Mouse (Mus musculus) kidney, adult 11 months (tissue): ENCODE data around the gene Pde4d.

Experiments
- DNase-seq: peaks from one replicate; pipeline ENCODE4 v3.0.0; 2022

Pde4d gene

DNA sequence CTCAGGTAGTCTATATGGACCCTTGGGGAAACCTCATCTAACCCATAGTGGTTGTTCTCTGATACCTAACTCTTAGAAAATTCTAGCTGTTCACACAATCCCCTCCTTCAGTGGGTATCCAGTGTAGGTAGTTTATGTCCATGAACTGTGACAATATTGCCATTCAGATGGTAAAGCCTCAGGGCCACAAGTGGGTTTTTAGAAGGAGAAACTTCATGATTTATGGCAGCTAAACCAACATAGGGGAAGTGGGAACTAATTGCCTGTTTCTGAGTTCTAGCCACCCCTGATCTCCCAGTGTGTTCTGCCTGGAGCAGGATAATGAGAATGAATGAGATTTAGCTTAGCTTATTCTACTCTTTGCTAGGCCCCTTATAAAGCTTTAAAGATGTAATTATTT, 43.1 kb downstream of the Pde4d start:
- no peak for DNase-seq

DNA sequence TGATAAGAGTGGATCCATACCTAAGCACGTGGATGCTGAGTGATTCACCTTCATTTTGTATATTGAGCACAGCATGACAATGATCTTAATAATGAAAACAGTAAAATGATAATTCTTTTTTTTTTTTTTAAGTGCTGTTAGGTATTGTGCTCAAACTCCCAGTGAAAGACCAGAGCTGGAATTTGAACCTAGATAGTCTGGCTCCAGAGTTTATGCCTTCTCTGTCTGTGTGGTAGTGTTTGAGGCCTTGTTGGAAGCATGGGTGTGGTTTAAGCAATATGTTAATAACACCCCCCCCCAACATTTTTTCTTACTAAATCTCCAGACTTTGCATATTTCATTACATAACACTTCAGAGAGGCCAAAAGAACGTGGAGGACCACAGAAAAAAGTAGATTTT, 44.6 kb downstream of the Pde4d start:
- DNase-seq: no peak

DNA sequence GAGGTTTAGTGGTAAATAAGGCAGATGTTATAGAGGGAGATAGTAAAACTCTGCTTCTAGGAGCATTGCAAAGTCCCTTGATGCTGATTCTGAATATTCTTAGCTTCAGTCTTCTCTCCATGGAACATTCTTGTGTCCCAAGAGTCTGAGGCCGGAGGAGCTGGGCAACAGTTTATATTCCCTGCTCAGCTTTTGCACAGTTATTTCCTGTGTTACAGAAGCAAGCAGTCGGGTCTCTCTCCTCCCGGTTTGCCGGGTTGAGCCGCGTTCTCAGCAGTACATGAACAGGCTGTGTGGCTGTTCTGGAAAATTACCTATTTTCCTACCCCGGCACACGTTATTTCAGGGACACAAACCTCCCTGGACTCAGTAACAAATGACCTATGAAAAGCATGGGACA, 48.0 kb downstream of the Pde4d start:
- no peak for DNase-seq

DNA sequence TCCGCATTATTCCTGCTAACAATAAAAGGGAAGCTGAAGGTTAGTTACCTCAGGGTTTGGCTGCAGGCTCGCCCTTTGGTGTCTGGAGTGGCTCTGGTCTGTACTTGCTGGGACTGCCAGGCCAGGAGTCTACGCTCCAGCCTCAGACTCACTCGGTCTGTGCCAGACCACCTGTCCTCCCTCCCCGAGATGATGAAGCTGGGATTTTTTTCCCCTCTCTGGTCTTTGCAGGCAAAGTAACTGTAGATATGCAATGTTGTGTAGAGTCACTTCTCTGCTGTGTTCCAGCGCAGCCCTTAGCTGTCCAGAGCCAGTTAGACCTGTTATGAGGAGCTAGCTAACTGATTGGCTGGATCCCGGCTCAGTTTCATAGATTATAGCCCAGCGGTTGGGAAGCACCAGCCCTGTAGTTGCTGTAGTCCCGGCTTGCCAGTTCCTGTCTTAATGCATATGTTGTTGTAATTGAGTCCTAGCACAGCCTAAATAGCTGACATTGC, 48.5 kb downstream of the Pde4d start:
- DNase-seq: peak; percentile 34

- DNase-seq: no peak
Observed at GRCm38 (mm10) chr13:108498773-108499313, 49.1 kb downstream of the Pde4d start.

DNA sequence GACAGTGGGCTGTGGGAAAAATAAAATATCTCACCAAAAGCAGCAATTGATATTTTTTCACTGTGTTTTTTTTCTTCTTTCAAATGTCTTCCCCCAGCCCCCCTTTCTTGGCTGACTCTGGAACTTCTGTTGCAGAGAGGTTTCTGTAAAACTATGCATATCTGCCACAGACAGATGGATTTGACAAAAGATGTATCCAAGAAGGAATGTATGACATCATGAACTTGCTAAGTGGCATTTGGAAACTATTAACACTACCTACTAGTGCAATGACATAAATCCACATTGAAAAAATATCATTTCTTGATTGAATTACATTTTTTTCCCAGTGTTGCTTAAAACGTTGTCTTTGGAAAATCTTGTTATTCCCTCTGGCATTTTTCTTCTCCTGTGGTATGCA, 51.6 kb downstream of the Pde4d start:
- DNase-seq: no peak

GRCm38 (mm10) chr13:108524548-108524947, 74.8 kb downstream of the Pde4d start:
- DNase-seq: no peak

DNA sequence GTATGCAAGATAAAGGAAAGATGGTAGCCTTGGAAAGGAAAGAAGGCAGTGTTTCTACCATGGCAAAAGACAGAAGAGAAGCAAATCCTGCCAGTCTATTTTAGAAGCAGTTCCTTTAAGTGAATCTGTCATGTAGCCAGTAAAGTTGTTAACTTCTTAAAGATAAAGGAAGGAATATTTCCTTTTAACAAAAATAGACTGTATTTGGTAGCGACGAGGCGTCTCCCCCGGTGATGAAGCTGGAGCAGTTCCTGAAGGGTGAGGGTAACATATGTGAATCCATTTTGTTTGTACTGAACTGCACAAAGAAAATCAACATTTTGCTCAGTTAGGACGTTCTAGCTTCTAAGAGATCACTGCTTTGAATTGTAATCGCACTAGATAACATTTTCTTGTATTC, 75.2 kb downstream of the Pde4d start:
- DNase-seq: no peak

DNA sequence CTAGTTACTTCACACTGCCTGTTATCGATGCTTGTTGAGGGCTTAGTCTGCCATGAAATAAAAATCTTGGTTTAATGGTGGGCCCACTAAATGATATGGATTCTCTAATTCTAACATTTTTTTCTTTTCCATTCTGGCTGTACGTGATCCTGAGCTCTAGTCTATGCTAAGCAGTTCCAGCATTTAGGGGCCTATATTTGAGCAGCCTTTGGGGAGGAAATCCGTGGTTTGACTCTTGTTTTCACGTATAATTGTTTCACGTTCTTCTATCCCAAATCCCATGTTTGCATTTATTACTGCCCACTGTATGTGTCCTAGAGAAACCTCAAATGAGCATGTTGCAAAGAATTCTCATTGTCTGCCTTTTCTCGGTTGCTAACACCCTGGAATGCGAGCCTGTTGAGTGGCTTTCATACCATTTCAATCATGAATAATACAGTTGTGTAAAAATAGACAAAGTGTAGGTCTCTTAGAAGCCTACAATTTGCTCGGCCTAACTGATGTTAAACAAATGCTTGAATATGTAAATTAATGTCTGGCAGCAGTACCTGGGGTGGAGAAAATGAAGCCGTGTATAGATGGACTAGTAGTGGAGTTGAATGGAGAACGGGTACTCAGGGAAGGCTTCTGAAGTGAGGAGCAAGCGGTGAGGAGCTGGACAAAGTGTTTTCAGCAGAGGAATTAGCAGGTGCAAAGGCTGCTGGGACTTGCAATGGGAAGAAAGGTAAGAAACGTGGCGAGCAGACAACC, 76.7 kb downstream of the Pde4d start:
- no peak for DNase-seq

GRCm38 (mm10) chr13:108527090-108527770, 77.5 kb downstream of the Pde4d start:
- DNase-seq: no peak

DNA sequence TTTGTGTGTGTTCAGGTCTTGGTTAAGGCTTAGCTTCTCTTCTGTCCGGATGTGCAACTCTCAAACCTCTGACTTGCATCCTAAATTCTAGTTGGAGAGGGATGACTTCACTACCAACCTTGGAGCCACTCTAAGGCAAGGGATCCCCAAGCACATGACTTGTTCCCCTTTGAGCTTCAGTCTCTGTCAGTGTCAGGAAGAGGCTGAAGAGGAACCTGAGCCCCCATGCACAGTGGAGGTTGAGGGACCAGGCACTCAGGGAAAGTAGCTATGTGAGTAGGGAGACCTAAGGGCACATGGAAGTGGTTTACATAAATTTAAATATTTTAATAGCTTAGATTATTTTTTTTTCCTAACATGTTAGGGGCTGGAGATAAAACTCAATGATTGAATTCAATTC, 78.6 kb downstream of the Pde4d start:
- DNase-seq: no peak

DNA sequence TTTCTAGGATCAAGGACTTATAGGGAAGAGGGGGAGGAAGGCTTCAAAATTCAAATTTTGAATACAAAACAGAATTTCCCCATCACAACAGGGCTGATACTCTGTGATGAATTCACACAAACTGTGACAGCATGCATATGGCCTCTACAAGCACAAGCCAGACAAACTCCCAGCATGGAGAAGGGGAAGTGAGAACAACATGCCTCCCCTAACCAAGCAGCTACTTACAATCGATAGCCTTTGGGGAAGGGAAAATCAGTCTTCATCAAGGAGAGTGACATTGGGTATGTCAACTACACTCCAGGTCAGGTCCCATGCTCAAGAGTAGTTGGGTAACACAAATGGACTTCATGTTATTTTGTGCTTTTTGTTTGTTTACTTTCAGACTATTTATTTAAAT, 83.1 kb downstream of the Pde4d start:
- no peak for DNase-seq

- no peak for DNase-seq
Observed at GRCm38 (mm10) chr13:108536436-108536835, 86.7 kb downstream of the Pde4d start.

GRCm38 (mm10) chr13:108536951-108537350, 87.2 kb downstream of the Pde4d start:
- DNase-seq: no peak

- DNase-seq: no peak
Observed at GRCm38 (mm10) chr13:108538760-108539369, 89.1 kb downstream of the Pde4d start.

- DNase-seq: no peak
Observed at GRCm38 (mm10) chr13:108541488-108541887, 91.7 kb downstream of the Pde4d start.

- DNase-seq: peak; percentile 54
Observed at GRCm38 (mm10) chr13:108542342-108542761, 92.6 kb downstream of the Pde4d start.

DNA sequence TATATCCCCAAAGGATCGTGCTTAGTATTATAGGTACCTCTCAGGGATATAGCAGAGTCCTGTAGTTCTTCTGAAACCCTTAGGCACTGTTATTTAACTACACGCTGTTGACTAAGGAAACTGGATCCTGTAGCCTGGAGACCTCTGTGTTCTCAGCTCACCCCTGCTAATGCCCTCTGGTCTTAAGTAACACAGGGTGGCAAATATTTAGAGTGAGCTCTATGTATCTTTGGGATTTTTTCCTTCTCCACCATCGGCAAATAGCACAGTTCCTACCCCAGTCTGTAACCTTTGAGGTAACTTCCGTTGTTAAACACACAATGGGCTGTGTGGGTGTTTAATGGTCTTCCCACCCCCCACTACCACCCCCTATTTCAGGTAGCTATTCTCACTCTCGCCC, 102.5 kb downstream of the Pde4d start:
- no peak for DNase-seq

DNA sequence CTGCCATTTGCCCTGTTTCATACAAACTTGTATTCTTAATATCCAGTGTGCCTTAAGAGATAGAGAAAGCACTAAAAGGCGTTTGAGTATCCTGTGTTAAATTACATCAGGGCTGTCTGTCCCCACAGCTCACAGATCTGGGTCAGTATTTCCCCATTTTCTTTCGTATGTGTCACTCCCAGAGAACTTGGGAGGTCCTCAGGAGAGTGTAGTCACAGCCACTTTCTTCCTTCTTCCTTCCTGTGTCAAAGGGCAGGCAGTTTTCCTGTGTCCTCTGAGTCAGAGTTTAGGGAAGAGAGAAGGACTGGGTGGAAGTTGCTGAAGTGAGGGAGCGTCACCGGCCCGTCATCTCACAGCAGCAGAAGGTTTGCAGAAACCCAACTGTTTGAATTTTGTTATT, 103.2 kb downstream of the Pde4d start:
- no peak for DNase-seq

DNA sequence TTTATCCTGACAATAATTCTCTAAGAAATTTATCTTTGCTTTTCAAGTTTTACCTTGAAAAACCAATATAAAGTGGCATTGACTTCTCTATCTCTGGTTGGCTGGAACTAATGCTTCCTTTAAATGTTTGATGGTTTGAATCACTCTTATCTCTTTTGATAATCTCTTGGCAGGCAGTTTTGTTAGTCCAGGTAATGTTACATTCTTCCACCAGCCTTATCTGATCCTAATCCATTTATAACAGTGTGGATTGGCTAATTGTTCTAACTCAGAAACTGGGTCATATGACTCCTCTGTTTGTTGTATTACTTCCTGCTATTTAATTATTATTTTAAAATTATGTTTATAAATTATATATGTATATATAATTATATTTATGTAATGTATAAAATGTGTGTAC, 105.2 kb downstream of the Pde4d start:
- no peak for DNase-seq

GRCm38 (mm10) chr13:108596938-108597337, 147.2 kb downstream of the Pde4d start:
- DNase-seq: no peak

GRCm38 (mm10) chr13:108598673-108599072, 148.9 kb downstream of the Pde4d start:
- no peak for DNase-seq

DNA sequence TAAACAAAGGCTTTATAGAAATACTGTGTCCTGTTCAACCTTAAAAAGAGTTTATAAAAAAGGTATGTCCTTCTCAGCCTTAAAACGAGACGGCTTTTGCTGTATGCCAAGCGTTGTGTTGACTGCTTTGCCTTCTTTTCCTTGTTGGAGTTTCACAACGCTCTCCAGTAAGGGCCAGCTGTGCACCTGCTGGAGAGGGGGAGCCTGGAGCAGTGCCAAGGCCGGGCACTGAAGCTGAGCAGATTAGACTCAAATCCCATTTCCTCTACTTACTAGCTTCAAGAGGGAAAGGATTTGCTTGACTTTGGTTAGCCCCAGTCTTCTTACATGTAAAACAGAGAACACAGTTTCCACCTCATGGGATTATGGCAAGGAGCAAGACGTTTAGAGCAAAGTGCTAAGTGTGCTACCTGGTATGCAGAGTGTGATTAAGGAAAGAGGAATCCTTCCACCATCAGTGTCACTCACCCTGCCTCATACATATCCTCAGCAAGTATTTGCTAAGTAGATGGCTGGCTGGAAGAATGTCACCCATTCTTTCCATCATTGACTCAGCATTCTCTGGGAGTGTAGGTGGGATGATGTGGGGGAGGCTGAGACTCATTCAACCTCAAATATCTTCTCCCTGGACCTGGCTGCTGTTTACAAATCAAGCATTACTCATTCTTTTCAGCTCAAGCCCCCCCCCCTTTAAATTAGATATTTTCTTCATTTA, 149.6 kb downstream of the Pde4d start:
- no peak for DNase-seq
